Mouse (Mus musculus) CD8-positive naive resting alpha-beta T cell, adult 2 months (primary cell): ENCODE measurements at regions not wholly inside any gene's neighbourhood (a gene's known extent, or its start where the extent isn't known, plus 50 kb on each side); places are given as distances from the start of the nearest gene placed in this dataset.

ENCODE experiments used
- DNase-seq, 2 experiments: peaks; one replicate each; pipeline ENCODE4 v3.0.0; 2022; ENCODE audit warnings: low read depth in 2 of 2, low spot score in 2 of 2

DNA sequence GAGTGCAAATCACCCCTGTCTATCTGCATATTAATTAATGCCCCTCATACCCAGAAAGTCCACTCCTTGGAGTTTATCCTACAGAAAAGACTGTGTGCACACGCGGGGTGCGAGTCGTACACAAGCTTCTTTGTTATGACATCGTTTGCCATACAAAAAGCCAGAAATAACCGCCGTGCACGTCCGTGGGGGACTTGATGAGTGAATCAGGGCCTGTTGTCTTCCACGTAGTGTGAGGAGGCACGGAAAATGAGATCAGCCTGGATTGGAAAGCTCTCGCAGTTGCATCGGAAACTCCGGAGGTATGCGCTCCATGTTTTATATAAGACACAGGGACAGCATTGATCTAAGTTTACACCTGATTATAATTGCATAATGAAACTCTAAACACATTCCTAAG, 120.3 kb downstream of the Etnk1 start:
- no peak for DNase-seq

DNA sequence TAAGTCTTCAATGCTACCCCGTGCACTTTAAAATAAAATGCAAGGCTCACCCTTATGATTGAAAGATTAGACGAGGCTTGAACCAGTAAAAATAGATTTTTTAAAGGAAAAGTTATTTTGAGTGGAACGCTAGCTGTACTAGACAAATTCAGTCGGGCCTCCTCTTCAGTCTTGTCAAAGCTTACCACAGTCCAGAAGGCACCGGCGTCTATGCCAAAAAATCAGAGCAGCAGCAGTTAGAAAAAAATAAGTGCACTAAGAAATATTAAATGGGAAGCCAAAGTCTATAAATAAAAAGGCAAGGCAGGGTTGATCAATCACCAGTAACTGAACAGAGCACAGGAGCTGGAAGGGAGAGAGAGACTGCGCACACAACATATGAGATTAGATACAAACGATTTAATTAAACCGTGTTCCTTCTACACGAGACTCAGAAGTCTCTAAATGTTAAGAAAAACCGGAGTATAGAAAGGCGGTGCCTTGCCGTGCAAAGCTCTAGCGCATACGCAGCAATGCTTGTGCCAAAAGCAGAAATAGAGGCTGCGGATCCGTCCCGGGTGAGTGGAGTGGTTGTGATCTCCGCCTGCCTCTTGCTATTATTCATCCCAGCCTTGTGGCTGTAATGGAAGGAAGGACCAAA, 121.6 kb downstream of the Etnk1 start:
- no peak for DNase-seq

DNA sequence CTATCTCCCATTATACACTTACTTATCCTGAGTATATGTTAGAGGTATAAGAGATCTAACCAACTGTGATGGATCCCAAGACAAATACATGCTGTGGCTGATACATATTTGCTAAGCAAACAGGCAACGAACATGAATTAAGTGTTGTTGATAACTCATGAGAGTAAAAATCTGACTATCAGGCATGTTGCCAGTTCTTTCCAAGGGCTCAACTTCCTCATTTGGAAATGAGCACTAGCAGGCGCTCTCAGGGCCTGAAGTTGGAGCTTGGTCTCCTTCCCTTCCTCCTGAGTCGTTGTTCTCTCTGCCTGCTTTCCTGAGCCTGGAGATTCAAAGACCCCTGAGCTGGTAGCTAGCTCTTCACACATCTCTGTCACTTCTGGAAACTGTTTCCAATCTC, 126.6 kb downstream of the Etnk1 start:
- DNase-seq = no peak

DNA sequence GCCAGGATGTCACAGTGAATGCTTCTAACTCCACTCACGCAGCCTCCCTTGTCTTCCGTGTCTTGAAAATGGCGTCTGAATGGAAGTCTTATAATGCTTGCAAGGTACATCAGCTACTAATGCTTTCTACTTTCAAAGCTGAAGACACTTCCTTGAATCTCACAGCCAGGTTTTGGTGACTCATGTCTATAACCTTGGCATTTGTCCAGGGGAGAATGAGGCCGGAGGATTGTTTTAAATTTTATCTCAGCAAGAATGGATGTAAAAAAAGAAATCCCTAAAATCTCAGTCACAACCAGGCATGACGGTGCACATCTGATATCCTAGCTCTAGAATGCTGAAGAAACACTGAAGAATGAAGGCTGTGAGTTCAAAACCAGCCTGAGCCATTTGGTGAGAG, 131.4 kb downstream of the Etnk1 start:
- DNase-seq = no peak

DNA sequence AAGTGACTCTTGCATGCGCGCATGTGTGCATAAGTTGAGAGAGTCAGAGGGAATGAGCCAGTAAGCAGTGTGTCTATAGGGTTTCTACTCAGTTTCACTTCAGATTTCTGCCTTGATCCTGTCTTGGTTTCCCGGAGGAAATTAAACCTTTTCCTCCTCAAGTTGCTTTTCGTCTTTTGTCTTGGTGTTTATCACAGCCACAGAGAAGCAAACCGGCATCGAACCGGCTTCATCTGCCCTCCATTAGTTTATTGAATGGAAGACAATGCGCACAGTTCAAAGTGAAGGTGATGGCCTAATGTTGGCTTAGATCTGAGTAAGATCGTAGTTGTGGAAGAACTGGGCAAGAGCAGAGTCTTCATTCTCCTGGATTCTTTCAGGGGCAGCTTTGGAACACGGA, 134.4 kb downstream of the Etnk1 start:
- DNase-seq = no peak

DNA sequence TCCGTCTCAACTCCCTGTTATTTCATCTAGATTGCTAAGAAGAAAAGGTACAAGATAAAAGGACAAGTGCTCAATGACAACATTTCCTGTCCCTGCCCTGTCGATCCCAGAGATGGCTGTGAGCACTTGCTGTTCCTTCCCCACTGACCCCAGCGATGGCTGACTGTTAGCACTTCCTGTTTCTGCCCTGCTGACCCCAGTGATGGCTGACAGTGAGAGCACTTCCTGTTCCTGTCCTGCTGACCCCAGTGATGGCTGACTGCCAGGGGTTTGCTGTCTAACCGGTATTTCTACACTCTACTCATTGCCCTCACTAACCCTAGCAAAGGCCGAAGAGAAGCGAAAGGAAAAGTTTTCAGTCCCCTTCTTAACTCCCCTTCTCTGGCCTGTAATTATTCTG, 140.3 kb downstream of the Etnk1 start:
- DNase-seq = no peak

DNA sequence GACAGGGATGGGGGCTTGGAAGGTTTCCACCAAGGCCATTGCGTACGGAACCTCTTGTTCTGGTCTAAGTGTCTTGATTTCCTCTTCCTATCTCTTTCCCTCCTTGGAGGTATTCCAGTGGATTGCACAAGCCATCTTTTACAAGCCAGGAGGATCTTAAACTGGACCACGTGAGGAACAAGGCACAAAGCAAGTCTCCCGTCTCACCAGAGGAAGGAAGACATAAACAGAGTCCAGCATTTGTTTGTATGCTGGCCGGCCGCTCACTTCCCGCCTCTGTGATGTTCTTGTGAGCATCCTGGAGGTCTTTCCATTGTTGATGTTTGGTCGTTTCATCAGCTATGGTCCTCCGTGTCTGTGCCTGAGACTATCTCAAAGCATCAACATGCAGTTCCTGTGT, 148.8 kb downstream of the Etnk1 start:
- DNase-seq = no peak

DNA sequence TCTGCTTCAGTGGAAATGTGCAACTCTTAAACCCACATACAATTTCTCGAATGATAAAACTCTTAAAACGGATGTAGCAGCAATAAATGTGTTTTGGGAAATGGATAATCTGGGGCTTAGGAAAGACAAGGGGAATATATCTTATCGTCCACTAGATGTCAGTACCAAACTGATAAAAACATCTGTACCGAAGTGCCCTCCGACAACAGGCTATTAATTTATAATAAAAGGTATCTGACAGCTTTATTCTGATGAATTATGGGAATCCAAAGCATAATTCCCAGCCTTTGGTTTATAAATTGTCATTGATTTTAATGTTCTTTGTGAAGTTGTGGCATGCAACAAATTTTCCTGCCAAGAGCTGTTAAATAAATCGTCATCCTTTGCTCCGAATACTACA, 153.4 kb downstream of the Etnk1 start:
- no peak for DNase-seq

DNA sequence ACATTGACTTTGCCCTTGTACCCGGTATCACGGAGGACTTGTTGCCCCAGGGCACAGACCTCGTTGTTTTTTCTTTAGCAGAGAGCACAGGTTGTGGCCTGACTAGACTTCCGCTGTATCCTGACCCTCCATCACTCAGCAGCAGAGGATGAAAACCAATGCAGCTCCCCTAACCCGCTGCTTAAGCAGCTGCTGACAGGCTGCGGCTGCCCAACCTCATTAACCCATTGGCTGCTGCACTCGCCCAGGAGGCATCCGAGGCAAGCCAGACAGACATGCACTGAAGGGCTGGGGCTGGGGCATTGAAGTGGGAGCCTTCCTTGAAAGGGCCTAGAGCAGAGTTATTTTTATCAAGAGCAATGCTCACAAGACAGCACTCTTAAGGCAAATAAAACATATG, 157.6 kb downstream of the Etnk1 start:
- no peak for DNase-seq

DNA sequence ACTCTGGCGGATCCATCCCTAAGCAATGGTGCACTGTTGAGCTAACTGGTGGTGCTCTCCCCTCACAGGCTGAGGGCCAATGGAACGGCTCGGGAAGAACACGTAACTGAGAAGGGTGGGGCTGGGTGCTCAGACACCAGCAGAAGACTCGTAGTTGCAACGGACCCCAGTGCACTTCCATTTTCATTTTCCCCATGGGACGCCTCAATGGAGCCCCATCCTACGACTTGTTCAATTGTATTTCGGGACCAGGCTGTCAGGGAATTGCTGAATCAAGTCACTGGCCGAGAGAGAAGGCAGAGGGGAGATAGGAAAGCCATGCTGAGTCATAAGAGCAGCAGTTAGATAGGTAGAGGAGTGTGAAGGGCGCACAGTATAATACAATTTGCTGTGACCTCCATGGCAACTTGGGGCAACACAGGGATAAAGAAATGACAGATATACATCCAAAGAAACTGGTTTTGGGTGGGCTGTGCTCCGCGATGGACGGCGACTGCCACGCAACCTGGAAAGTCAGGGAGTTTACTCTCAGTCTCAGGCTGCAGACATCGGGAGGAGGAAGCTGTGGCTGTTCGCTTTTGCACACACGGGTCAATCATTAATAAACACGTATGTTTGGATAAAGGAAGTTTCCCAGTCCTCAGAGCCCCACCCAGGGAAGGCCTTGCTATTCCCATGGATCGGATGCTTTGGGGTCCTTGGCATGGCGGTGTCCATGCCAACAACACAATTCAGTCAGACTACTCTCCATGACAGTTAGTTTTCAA, 160.1 kb downstream of the Etnk1 start:
- DNase-seq = peak; percentile 4 to 5

DNA sequence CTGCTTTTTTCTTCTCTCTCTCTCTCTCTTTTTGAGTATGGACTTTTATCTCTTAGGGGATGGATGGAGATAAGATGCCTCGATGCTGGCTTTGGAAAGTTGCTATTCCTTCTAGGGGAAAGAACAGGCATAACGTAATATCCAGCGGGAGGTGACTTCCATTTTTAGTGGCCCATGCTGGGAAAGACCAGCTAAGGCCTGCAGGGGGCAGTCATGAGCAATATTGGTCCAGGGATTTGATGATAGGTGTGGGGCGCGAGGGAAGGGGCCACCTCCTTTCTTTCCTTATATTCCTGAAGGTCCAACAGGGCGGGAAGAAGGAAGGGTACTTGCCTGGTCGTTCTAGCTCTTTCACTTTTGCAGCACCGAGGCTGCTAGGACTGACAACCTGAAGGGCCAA, 160.8 kb downstream of the Etnk1 start:
- no peak for DNase-seq

DNA sequence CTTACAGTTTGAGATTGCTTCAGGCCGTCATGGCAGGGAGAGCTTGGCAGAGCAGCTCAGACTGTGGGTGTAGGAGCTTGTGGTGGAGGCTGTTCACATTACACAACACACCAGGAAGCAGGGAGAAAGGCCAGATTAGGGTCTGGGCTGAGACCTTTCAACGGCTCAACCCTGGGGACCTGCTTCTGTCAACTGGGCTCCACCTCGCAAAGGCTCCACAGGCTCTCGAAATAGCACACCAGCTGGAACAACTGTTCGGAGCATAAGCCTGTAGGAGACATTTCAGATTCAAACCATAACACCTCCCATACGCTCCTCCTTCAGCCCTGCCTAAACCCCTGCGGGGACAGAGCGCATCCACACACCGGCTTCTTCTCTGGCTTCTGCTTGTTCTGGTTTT, 161.2 kb downstream of the Etnk1 start:
- DNase-seq = no peak

DNA sequence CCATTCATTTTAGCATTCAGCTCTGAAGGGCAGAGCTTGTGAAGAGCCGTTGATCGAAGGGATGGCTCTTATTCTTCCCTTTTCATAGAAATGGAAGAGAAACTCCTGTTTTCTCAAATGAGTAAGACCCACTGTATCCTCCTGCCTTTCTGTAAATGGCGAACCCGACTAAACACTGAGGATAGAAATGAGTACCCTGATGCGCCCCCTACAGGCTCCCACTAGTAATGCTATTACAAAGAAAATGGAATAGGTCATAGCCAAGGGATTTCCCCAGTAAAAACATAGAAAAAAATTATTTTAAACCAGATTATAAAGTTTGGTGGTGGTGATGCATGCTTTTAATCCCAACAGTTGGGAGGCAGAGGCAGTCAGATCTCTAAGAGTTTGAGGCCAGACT, 162.1 kb downstream of the Etnk1 start:
- DNase-seq = no peak

DNA sequence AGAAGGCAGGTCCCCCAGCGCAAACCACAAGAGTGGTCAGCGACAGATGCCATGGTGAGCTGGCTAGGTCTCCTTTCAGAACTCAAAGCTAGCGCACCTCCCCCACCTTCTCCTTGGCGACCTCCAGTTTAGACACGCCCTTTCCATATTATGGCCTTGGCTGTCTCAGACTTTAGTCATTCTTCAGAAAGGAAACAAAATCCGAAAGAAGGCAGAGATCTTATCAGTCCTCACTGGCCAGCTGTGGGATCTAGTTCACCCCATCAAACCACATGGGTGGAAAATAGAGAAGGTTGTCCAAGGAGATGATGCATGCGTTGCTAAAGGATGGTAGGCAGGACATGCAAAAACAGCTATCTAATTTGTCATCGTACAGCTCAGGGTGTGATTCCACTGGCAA, 166.5 kb downstream of the Etnk1 start:
- no peak for DNase-seq

DNA sequence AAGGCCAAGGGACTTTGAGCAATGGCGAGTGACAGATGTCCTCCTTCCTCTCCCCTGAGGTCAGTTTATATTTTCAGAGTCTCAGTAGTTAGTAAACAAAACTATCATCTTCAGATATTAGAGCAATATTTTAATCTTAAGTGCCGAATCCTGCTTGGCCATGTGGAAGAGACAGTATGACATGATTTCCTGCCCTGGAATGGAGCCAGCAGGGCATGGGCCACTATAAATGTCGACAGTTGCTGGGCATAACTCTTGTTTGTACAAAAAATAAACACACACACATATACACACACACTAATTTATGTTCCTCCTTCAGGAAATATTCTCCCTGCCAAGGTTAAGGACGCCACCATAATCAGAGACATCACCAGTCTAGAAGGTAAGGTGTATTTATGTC, 169.6 kb downstream of the Etnk1 start:
- DNase-seq = no peak

DNA sequence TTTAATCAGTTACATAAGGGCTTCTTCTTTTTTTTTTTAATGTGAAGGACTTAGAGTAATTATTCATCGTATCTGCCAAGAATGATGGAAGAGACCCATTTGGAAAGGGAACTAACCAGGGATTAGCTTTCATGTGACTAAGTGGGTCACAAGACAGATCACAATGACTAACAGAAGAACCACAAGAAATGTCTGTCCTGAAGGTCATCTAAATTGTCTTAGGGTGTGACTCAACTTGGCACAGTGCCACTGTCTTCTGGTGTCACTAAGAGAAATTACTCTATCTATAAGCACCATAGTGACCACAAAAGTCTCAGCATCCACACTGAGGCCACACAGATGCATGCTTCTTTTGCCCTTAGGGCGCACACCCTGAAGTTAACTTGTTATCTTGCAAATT, 182.0 kb downstream of the Etnk1 start:
- no peak for DNase-seq

DNA sequence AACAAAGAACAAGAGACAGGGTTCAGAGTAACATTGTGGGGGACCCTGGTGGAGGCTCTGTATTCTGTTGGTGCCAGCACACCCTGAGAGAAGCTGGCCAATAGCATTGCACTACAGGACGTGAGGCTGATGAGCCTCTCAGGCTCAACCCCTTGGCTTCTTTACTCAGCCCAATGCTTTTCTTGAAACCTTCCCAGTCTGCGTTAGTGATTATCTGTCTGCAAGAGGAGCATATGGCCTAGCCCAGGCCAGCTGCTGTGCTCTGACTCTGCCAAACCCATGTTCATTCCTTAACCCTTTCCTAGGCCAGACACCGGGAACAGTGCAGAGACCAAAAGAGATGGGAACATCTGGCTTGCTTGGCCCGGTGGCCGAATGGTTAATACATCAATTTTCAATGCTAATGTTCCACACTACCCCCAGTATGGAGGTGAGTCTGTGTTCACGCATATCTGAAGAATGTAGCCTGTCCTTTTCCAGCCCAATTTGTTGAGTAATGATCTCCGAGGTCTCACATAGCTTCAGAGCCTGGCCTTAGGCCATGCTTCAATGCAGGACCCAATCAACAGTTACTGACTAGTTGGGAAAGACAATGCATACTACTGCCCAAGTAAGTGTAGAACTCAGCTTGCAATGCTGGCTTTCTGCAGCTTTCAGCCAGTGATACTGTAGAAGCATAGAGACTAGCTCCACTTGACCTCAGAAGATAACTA, 192.5 kb downstream of the Etnk1 start:
- DNase-seq = no peak

DNA sequence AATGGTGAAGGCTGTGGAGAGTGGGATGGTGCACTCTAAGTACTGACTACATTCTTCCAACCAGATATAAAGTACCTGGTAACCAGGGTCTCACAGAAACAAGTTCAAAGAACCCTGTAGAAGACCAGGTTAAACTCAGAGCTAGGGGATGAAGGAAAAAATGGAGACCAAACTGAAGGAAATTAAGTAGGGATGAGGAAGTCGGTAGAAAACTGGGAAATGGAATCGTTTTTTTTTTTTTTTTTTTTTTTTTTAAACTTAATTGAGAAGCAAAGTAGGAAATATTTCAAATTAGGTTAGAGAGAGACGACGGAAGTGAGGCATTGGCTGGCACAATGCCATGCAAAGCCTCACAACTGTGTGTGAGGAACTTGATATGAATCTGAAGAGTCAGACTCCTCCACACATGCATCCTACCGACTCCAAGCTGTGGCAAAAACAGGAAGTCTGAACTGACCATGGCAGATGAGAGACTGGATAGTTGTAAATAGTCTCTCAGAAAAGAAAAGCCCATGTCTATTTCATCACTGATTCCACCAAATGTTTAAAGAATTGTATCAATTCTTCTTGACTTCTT, 194.2 kb downstream of the Etnk1 start:
- DNase-seq = no peak

DNA sequence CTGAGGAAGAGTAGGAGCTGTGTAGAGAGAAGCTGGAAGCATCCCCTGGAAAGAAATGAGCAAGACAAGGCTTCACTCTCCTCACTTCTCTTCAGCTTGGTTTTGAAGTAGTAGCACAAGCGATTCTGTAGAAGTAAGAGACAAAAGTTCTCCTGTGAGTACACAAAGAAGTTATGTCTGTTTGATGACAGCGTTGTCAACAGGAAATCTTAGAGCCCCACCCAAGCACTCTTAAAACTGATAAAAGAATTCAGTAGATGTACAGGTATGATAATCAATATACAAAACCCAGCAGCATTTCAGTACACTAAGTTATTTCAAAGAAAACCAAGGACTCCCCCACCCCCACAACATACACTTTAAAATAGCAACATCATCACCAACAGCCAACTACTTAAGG, 194.9 kb downstream of the Etnk1 start:
- DNase-seq = no peak

DNA sequence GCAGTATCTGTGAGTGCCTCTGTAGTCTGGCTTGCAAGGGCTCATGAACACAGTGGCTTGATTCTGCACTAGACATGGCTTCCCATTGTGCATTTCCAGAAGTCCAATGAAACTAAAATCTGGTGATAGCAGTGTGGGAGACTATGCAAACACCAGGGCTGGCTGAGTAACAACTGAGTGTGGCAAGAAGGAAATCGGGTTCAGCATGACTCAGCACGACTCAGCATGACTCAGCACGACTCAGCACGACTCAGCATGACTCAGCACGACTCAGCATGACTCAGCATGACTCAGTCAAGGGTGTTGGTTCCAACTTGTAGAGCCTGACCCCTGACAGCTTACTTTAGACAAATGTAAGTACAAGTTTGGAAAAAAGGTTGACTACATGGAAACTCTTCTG, 198.8 kb downstream of the Etnk1 start:
- no peak for DNase-seq

DNA sequence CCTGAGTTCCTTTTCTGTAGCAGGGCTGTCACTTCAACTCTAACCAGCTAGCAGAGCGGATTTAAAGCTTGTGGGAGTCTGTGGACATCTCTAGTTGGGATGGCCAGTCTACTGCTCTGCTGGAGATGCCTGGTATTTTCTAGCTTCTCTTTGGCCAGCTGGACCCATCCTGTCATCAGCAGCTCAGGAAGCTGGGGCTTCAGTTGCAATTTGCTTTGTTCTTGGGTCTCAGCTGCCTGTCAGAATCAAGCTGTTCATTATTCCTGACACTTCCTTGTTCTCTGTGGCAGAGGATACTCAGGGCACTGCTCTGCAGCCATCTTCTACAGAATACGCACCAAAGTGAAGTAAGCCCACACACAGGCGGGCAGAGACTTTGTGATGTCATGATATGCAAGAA, 200.8 kb downstream of the Etnk1 start:
- no peak for DNase-seq

DNA sequence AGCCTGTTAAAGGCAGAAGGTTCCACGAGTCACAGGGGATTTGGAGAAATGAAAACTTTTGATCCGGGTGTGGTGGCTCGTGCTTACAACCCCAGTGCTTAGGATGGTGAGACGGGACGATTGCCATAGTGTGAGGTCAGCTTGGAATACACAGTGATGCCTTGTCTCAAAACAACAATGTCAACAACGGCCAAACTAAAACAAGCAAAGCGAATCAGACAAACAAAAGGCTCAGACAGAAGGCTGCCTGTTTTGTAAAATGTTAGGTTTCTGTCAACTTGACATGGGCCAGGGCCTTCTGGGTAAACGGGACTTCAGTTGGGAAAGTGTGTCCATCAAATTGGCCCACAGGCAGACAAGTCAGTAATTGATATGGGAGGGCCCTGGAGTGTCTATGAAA, 201.6 kb downstream of the Etnk1 start:
- DNase-seq = no peak
